Mouse (Mus musculus) intestine, embryonic 15.5 days (tissue): Measurements from ENCODE around the gene Cirbp. TPM values are rescaled to one million over a fixed set of nuclear protein-coding genes. Genes with fewer than 3 reads are reported as not detected.

ENCODE experiments used
- ATAC-seq: fragments of 200-750 bp; cut with Nextera tagmentation; 2 replicates; pipeline ENCODE4 v1.8.0; 2017; ENCODE audit warnings: moderate TSS enrichment, moderate library complexity
- H3K27ac ChIP-seq: fragments of 300-500 bp; sonication (generic); 2 replicates; pipeline ENCODE4 v1.5.1; 2015; ENCODE audit warnings: mild to moderate bottlenecking, inconsistent platforms
- H3K27me3 ChIP-seq: fragments of 300-500 bp; sonication (generic); replicated peaks from 2 replicates; pipeline ENCODE4 v1.6.1; 2015; ENCODE audit warnings: inconsistent platforms
- H3K36me3 ChIP-seq: fragments of 300-500 bp; sonication (generic); 2 replicates; pipeline ENCODE4 v1.6.1; 2015; ENCODE audit warnings: inconsistent platforms
- H3K4me1 ChIP-seq: fragments of 300-500 bp; sonication (generic); replicated peaks from 2 replicates; pipeline ENCODE4 v1.6.1; 2015; ENCODE audit warnings: inconsistent platforms
- H3K4me2 ChIP-seq: fragments of 300-500 bp; sonication (generic); replicated peaks from 2 replicates; pipeline ENCODE4 v1.6.1; 2015; ENCODE audit warnings: mild to moderate bottlenecking, inconsistent platforms
- H3K4me3 ChIP-seq: fragments of 300-500 bp; sonication (generic); replicated peaks from 2 replicates; pipeline ENCODE4 v1.5.1; 2015; ENCODE audit warnings: inconsistent platforms
- H3K9ac ChIP-seq: fragments of 300-500 bp; sonication (generic); 2 replicates; pipeline ENCODE4 v1.6.1; 2015; ENCODE audit warnings: inconsistent platforms
- H3K9me3 ChIP-seq: fragments of 300-500 bp; sonication (generic); 2 replicates; pipeline ENCODE4 v1.6.1; 2016; ENCODE audit warnings: inconsistent platforms
- WGBS: fragments of 180-500 bp; shearing (Covaris S2); methylation state at CpG from one replicate; pipeline ENCODE4 v1.1.7; 2015; 5-methylcytosine and 5-hydroxymethylcytosine counted together
- polyA plus RNA-seq: library from polyadenylated mRNA; unstranded; fragments of >200 nt; fragmentation: Nextera tagmentation; extraction: Ambion mirVana; gene quantifications from 2 replicates; pipeline ENCODE4 v1.2.1, GENCODE M21; 2015

Cirbp gene
- polyA plus RNA-seq, 1 experiment from 2014 or later: 83.9 TPM

DNA sequence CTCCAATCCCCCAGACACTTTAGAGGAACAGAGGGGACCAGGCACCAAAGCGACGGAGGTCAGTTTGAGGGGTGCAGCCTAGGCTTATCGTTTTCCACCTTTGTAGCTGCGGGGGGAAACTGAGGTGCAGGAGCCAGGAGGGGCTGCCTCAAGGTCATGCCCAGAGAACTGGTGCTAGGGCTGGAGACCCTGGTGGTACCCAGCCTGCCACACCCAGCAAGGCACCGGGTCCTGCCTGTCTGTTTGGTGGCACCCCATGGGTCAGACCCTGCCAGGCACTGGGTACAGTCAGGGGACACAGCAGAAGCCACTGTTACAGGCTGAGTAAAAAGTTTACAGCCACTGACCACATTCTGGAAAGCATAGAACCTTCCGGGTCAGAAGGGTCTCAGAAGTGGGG lies 14.5 kb downstream of the Cirbp start:
- H3K4me1 ChIP-seq: peaks cover 17% of the 10 kb centered on the region
- 46% methylated on average over 6 of the region's 6 CpGs for WGBS
- peak overlapping the region; percentile 76 for H3K4me2 ChIP-seq
- peak overlapping the region; percentile 88 for H3K9ac ChIP-seq
- H3K36me3 ChIP-seq: no peaks in the 10 kb centered on the region
- no peak for ATAC-seq
- H3K27ac ChIP-seq: no peak overlapping the region
- H3K27me3 ChIP-seq: no peaks in the 10 kb centered on the region
- H3K9me3 ChIP-seq: no peaks in the 10 kb centered on the region
- H3K4me3 ChIP-seq: peak overlapping the region; percentile 75

GRCm38 (mm10) chr10:80180823-80181222 lies 15.0 kb downstream of the Cirbp start:
- H3K27ac ChIP-seq: no peak overlapping the region
- H3K9ac ChIP-seq: peak overlapping the region; percentile 88
- peaks cover 14% of the 10 kb centered on the region for H3K4me1 ChIP-seq
- H3K36me3 ChIP-seq: no peaks in the 10 kb centered on the region
- no peaks in the 10 kb centered on the region for H3K9me3 ChIP-seq
- 51% methylated on average over 5 of the region's 5 CpGs for WGBS
- H3K27me3 ChIP-seq: no peaks in the 10 kb centered on the region
- peak overlapping the region; percentile 76 for H3K4me2 ChIP-seq
- ATAC-seq: no peak
- H3K4me3 ChIP-seq: peak overlapping the region; percentile 75; the same call in 1 of the 2 replicates

DNA sequence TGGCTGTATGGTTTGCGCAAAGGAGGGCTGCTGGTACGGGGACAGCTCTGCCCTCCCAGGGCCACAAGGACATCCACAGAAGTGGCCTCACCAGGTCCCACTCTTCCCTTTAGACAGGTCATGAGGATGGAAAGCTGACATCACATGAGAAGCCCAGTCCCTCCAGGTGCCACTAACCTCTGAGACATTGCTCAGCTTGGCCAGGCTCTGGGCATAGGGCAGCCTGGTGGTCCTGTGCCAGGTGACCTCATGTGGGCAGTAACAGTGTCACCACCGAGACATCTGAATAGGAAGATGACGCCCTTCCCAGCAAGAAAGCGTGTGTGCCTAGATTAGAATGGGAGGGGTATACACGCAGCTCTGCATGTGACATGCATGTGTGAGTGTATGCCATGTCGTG lies 16.8 kb downstream of the Cirbp start:
- H3K9ac ChIP-seq: no peak overlapping the region
- H3K9me3 ChIP-seq: no peaks in the 10 kb centered on the region
- H3K27ac ChIP-seq: no peak overlapping the region
- ATAC-seq: no peak
- H3K4me1 ChIP-seq: peaks cover 14% of the 10 kb centered on the region
- no peak overlapping the region for H3K4me2 ChIP-seq
- no peak overlapping the region for H3K4me3 ChIP-seq
- WGBS: 91% methylated on average over 7 of the region's 7 CpGs
- H3K36me3 ChIP-seq: no peaks in the 10 kb centered on the region
- H3K27me3 ChIP-seq: no peaks in the 10 kb centered on the region

GRCm38 (mm10) chr10:80186649-80187048 lies 20.9 kb downstream of the Cirbp start:
- ATAC-seq: no peak
- Histone ChIP-seq H3K4me3 (no peak overlapping the region), H3K36me3 (0 out of 2 replicates have a peak, but pooled peaks cover 4% of the 10 kb centered on the region), H3K4me1 (peaks cover 13% of the 10 kb centered on the region), H3K9ac (no peak overlapping the region), H3K4me2 (no peak overlapping the region), H3K27me3 (peaks cover 21% of the 10 kb centered on the region), H3K27ac (no peak overlapping the region), H3K9me3 (no peaks in the 10 kb centered on the region)
- 52% methylated on average over 27 of the region's 27 CpGs for WGBS

DNA sequence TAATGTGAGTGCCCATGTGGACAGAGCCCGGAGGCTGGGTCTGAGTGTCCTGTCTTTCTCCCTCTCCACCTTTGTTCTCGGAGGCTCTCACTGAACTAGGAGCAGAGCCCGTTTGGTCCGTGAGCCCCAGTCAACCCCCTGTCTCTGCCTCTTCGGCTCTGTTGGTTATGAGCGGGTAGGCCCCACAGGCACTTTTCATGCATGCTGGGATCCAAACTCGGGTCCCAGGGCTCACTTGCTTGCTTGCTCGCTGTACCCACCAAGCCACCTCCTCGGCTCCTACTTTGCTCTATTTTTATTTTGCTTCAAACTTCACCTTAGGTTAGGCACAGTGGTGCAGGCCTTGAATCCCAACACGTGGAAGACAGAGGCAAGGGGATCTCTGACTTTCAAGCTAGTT lies 22.0 kb downstream of the Cirbp start:
- 89% methylated on average over 10 of the region's 10 CpGs for WGBS
- Histone ChIP-seq H3K27me3 (peaks cover 30% of the 10 kb centered on the region), H3K4me2 (no peak overlapping the region), H3K4me1 (peaks cover 13% of the 10 kb centered on the region), H3K4me3 (no peak overlapping the region), H3K9me3 (no peaks in the 10 kb centered on the region), H3K36me3 (0 out of 2 replicates have a peak, but pooled peaks cover 4% of the 10 kb centered on the region), H3K9ac (no peak overlapping the region), H3K27ac (no peak overlapping the region)
- ATAC-seq: no peak

DNA sequence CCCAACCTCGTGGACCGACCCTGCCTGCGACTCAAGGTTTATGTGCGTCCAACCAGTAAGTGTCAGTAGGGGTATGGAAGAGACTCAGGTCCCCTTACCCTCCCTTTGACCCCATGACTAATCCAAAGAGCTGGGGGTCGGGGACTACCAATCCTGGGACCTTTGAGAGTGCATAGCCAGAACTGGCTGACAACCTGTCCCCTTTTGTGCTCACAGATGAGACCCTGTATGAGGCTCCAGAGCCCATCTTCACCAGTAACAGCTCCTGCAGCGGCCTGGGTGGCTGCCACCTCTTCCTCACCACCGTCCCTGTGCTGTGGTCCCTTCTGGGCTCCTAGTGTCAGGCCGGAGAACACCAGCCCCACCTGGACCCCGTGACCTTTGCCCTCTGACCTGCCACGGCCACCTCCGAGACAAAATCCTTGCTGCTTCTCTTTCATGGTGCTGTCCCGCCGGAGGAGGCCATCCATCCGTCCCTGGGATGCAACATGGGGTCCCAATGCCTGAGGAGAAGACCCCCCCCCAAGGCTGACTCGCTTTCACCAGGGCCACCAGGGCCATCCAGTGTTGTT lies 22.8 kb downstream of the Cirbp start:
- WGBS: 83% methylated on average over 15 of the region's 15 CpGs
- no peak overlapping the region for H3K4me3 ChIP-seq
- no peak overlapping the region for H3K27ac ChIP-seq
- no peak for ATAC-seq
- no peak overlapping the region for H3K4me2 ChIP-seq
- 0 out of 2 replicates have a peak, but pooled peaks cover 4% of the 10 kb centered on the region for H3K36me3 ChIP-seq
- H3K27me3 ChIP-seq: peaks cover 30% of the 10 kb centered on the region
- H3K4me1 ChIP-seq: peaks cover 13% of the 10 kb centered on the region
- no peak overlapping the region for H3K9ac ChIP-seq
- no peaks in the 10 kb centered on the region for H3K9me3 ChIP-seq

GRCm38 (mm10) chr10:80189999-80190398 lies 24.2 kb downstream of the Cirbp start:
- Histone ChIP-seq H3K4me2 (peak overlapping the region; percentile 86), H3K9ac (peak overlapping the region; percentile 52; the same call in 1 of the 2 replicates), H3K4me3 (peak overlapping the region; percentile 39), H3K36me3 (0 out of 2 replicates have a peak, but pooled peaks cover 4% of the 10 kb centered on the region), H3K27me3 (peaks cover 30% of the 10 kb centered on the region), H3K4me1 (peaks cover 13% of the 10 kb centered on the region), H3K9me3 (no peaks in the 10 kb centered on the region), H3K27ac (no peak overlapping the region)
- WGBS: 16% methylated on average over 21 of the region's 21 CpGs
- ATAC-seq: no peak

DNA sequence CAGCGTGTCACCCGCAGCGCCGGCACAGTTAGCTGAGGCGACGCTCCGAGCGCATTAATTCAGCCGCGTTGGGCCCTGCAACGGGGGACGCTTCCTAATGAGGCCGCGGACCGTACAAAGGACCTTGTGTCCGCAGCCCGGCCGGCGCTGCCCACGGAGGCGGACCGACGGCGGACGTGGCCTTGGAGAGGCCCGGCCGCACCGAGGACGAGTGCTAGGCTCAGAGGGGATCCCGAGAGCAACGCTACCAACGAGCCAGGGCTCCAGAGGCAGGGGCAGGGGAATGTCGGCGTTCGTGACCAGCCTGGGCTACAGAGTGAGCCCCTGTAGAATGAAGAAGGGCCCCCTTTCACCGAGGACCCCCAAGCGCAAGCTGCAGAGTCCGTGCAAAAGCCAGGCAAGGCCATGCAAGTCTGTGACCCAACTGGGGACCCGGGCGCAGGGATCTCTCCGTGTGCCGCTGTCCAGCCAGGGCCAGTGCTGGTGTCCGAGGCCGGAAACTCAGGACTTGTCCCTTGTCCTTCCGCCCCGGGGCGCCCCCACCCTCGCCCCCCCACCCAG lies 24.8 kb downstream of the Cirbp start:
- under 1% methylated on average over 48 of the region's 48 CpGs for WGBS
- H3K9me3 ChIP-seq: no peaks in the 10 kb centered on the region
- ATAC-seq: peak; percentile 54
- no peak overlapping the region for H3K27ac ChIP-seq
- peak overlapping the region; percentile 86 for H3K4me2 ChIP-seq
- H3K9ac ChIP-seq: peak overlapping the region; percentile 52
- H3K4me1 ChIP-seq: peaks cover 13% of the 10 kb centered on the region
- peaks cover 30% of the 10 kb centered on the region for H3K27me3 ChIP-seq
- 0 out of 2 replicates have a peak, but pooled peaks cover 4% of the 10 kb centered on the region for H3K36me3 ChIP-seq
- peak overlapping the region; percentile 39 for H3K4me3 ChIP-seq

DNA sequence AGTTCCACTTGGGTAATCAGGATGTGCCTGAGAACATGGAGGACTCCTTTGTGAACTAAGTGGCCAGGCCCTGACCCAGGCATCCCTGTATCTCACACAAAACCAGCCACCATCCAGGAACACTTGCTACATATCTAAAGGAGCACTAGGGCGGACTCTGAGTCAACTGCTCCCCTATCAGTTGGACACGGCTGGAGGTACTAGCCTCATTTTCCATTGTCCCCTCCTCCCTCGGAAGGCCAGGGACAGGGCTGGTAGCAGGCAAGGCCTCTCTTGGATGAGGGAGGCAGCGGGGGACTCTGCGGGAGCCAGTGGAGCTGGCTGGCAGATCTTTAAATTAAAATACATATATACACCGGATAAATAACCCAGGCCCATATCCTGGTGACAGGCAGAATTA lies 28.2 kb downstream of the Cirbp start:
- H3K4me2 ChIP-seq: no peak overlapping the region

DNA sequence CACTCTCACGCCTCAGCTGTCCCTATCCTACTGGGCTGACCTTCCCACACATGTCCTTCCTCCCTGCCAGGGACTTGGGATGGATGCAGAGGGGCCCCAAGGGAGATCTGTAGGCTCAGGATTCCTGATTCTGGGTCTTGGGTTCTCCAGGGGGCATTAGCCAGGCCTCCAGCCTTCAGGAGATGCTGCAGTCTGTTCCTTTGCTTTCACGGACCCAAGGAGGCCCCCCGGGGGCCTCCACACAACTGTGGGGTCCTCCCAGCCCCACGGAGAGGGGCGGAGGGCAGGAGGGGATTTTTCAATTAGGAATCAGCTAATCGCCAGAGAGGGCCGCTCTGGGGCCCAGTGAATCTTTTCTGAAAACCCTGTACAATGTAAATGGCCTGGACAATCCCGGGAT lies 28.7 kb downstream of the Cirbp start:
- no peaks in the 10 kb centered on the region for H3K9me3 ChIP-seq
- H3K9ac ChIP-seq: no peak overlapping the region
- whole genome bisulfite sequencing: 71% methylated on average over 8 of the region's 8 CpGs
- no peaks in the 10 kb centered on the region for H3K36me3 ChIP-seq
- no peak overlapping the region for H3K27ac ChIP-seq
- no peak overlapping the region for H3K4me2 ChIP-seq
- no peak overlapping the region for H3K4me3 ChIP-seq
- peaks cover 13% of the 10 kb centered on the region for H3K4me1 ChIP-seq
- H3K27me3 ChIP-seq: peaks cover 27% of the 10 kb centered on the region
- no peak for ATAC-seq

More for the DNA sequence above, 28.2 kb downstream of the Cirbp start:
- no peaks in the 10 kb centered on the region for H3K36me3 ChIP-seq
- H3K9me3 ChIP-seq: no peaks in the 10 kb centered on the region
- H3K4me3 ChIP-seq: no peak overlapping the region
- ATAC-seq: no peak
- peaks cover 13% of the 10 kb centered on the region for H3K4me1 ChIP-seq
- peaks cover 30% of the 10 kb centered on the region for H3K27me3 ChIP-seq
- WGBS: 76% methylated on average over 6 of the region's 6 CpGs
- H3K27ac ChIP-seq: no peak overlapping the region
- H3K9ac ChIP-seq: no peak overlapping the region

- H3K27ac ChIP-seq: no peak overlapping the region
- H3K4me3 ChIP-seq: no peak overlapping the region
- no peak for ATAC-seq
- H3K36me3 ChIP-seq: no peaks in the 10 kb centered on the region
- 90% methylated on average over 1 of the region's 1 CpGs for WGBS
- H3K9me3 ChIP-seq: no peaks in the 10 kb centered on the region
- H3K9ac ChIP-seq: no peak overlapping the region
- peaks cover 12% of the 10 kb centered on the region; the same call in 1 of the 2 replicates for H3K27me3 ChIP-seq
- no peaks in the 10 kb centered on the region for H3K4me1 ChIP-seq
- no peak overlapping the region for H3K4me2 ChIP-seq
These were observed 30.4 kb downstream of the Cirbp start for GRCm38 (mm10) chr10:80196167-80196566.

GRCm38 (mm10) chr10:80196778-80197581 lies 31.2 kb downstream of the Cirbp start:
- no peak overlapping the region for H3K9ac ChIP-seq
- no peak overlapping the region for H3K27ac ChIP-seq
- no peaks in the 10 kb centered on the region for H3K9me3 ChIP-seq
- peaks cover 7% of the 10 kb centered on the region; the same call in 1 of the 2 replicates for H3K27me3 ChIP-seq
- ATAC-seq: no peak
- H3K36me3 ChIP-seq: no peaks in the 10 kb centered on the region
- H3K4me3 ChIP-seq: no peak overlapping the region
- no peaks in the 10 kb centered on the region for H3K4me1 ChIP-seq
- no peak overlapping the region for H3K4me2 ChIP-seq
- 75% methylated on average over 33 of the region's 33 CpGs for WGBS
